Mouse (Mus musculus) retina, adult 2 months (tissue): Measurements from ENCODE around the gene Suds3.

ENCODE experiments used
- DNase-seq: peaks from one replicate; pipeline ENCODE4 v3.0.0-alpha.2; 2012; ENCODE audit warnings: low read depth, low spot score

The Suds3 gene

GRCm38 (mm10) chr5:117115836-117116366, at the start of gene Suds3:
Gene Suds3 (minus strand): TSS chr5:117116113.
- peak; percentile 83 for DNase-seq

- no peak for DNase-seq
Measured at GRCm38 (mm10) chr5:117164923-117165322, 49.0 kb upstream of the Suds3 start.

- no peak for DNase-seq
Measured at GRCm38 (mm10) chr5:117164516-117164915, 48.6 kb upstream of the Suds3 start.

GRCm38 (mm10) chr5:117163790-117164189, 47.9 kb upstream of the Suds3 start:
- no peak for DNase-seq

GRCm38 (mm10) chr5:117160499-117160898, 44.6 kb upstream of the Suds3 start:
- DNase-seq = no peak

GRCm38 (mm10) chr5:117159805-117160291, 43.9 kb upstream of the Suds3 start:
- no peak for DNase-seq

- DNase-seq = no peak
Measured at GRCm38 (mm10) chr5:117159326-117159725, 43.4 kb upstream of the Suds3 start.

GRCm38 (mm10) chr5:117158335-117159018, 42.6 kb upstream of the Suds3 start:
- no peak for DNase-seq

GRCm38 (mm10) chr5:117153527-117154091, 37.7 kb upstream of the Suds3 start:
- no peak for DNase-seq

- no peak for DNase-seq
Measured at GRCm38 (mm10) chr5:117152944-117153343, 37.0 kb upstream of the Suds3 start.

- DNase-seq = no peak
Measured at GRCm38 (mm10) chr5:117150068-117150467, 34.2 kb upstream of the Suds3 start.

GRCm38 (mm10) chr5:117149054-117149942, 33.4 kb upstream of the Suds3 start:
- no peak for DNase-seq

- no peak for DNase-seq
Measured at GRCm38 (mm10) chr5:117147187-117148095, 31.5 kb upstream of the Suds3 start.

- DNase-seq = no peak
Measured at GRCm38 (mm10) chr5:117146165-117146564, 30.3 kb upstream of the Suds3 start.

- DNase-seq = peak; percentile 88
Measured at GRCm38 (mm10) chr5:117143721-117144135, 27.8 kb upstream of the Suds3 start.

GRCm38 (mm10) chr5:117140374-117140773, 24.5 kb upstream of the Suds3 start:
- DNase-seq = no peak

GRCm38 (mm10) chr5:117139822-117140221, 23.9 kb upstream of the Suds3 start:
- no peak for DNase-seq

GRCm38 (mm10) chr5:117138295-117138988, 22.5 kb upstream of the Suds3 start:
- DNase-seq = no peak

GRCm38 (mm10) chr5:117137594-117137993, 21.7 kb upstream of the Suds3 start:
- DNase-seq = no peak

GRCm38 (mm10) chr5:117137011-117137410, 21.1 kb upstream of the Suds3 start:
- no peak for DNase-seq
